Mouse (Mus musculus) forebrain, postnatal 0 days (tissue): ENCODE measurements around the gene Rps3. TPM values are rescaled to one million over a fixed set of nuclear protein-coding genes. Genes with fewer than 3 reads are reported as not detected.
A peak's percentile ranks its signal among the peaks of the same experiment; 100 is the strongest.

Source experiments
- ATAC-seq: fragments of 200-750 bp; cut with Nextera tagmentation; 2 replicates; pipeline ENCODE4 v1.8.0; 2017; ENCODE audit warnings: mild to moderate bottlenecking, moderate library complexity
- DNase-seq: peaks from one replicate; pipeline ENCODE4 v3.0.0-alpha.2; 2015
- H3K27ac ChIP-seq: fragments of 300-500 bp; sonication (generic); 2 replicates; pipeline ENCODE4 v1.5.1; 2014; ENCODE audit warnings: low read depth, mild to moderate bottlenecking, antibody characterized with exemption, low read length, moderate library complexity, mixed read lengths
- H3K27me3 ChIP-seq: fragments of 300-500 bp; sonication (generic); 2 replicates; pipeline ENCODE4 v1.6.1; 2014; ENCODE audit warnings: mild to moderate bottlenecking, low read length, mixed read lengths; ENCODE audit not compliant: insufficient read depth
- H3K36me3 ChIP-seq: fragments of 300-500 bp; sonication (generic); 2 replicates; pipeline ENCODE4 v1.6.1; 2014; ENCODE audit warnings: mild to moderate bottlenecking, moderate library complexity; ENCODE audit not compliant: insufficient read depth
- H3K4me1 ChIP-seq: fragments of 300-500 bp; sonication (generic); 2 replicates; pipeline ENCODE4 v1.6.1; 2014; ENCODE audit warnings: antibody characterized with exemption; ENCODE audit not compliant: insufficient read depth
- H3K4me2 ChIP-seq: fragments of 300-500 bp; sonication (generic); 2 replicates; pipeline ENCODE4 v1.6.1; 2014; ENCODE audit warnings: low read depth, mild to moderate bottlenecking, moderate library complexity
- H3K4me3 ChIP-seq: fragments of 300-500 bp; sonication (generic); 2 replicates; pipeline ENCODE4 v1.5.1; 2014; ENCODE audit warnings: low read depth, low read length, mixed read lengths
- H3K9ac ChIP-seq: fragments of 300-500 bp; sonication (generic); 2 replicates; pipeline ENCODE4 v1.6.1; 2014; ENCODE audit warnings: mild to moderate bottlenecking
- H3K9me3 ChIP-seq: fragments of 300-500 bp; sonication (generic); 2 replicates; pipeline ENCODE4 v1.6.1; 2016; ENCODE audit warnings: low read length
- CTCF ChIP-seq: sonication (generic); IDR thresholded peaks from 2 replicates; pipeline ENCODE4 v1.5.1; 2016; ENCODE audit warnings: antibody characterized with exemption, control low read depth, low read depth
- WGBS: fragments of 180-500 bp; shearing (Covaris S2); extraction: QIAGEN DNeasy Blood & Tissue Kit; methylation state at CpG from one replicate; pipeline ENCODE4 v1.1.7; 2014; 5-methylcytosine and 5-hydroxymethylcytosine counted together
- polyA plus RNA-seq: library from polyadenylated mRNA; unstranded; fragments of >200 nt; fragmentation: Nextera tagmentation; extraction: Ambion mirVana; gene quantifications from 2 replicates; pipeline ENCODE4 v1.2.1, GENCODE M21; 2015
- total RNA-seq: library from RNA; depleted of rRNA; stranded (reverse); fragments of >200 nt; gene quantifications from 2 replicates; pipeline ENCODE4 v1.2.3, GENCODE M21; 2014

The Rps3 gene
- total and polyA plus RNA-seq, 2 experiments from 2014 or later = 543 to 1,114 TPM

- 3% methylated on average over 115 of the region's 145 CpGs for WGBS
- ATAC-seq (peak; percentile 89), DNase-seq (peak; percentile 92)
- peak overlapping the region; percentile 81 for H3K4me2 ChIP-seq
- peaks cover 21% of the 10 kb centered on the region for H3K4me1 ChIP-seq
- TF ChIP-seq CTCF = peak; percentile 74
- H3K27me3 ChIP-seq = no peaks in the 10 kb centered on the region
- H3K4me3 ChIP-seq = peak overlapping the region; percentile 56
- H3K9me3 ChIP-seq = no peaks in the 10 kb centered on the region
- peaks cover 16% of the 10 kb centered on the region for H3K36me3 ChIP-seq
- peak overlapping the region; percentile 71 for H3K9ac ChIP-seq
- H3K27ac ChIP-seq = peak overlapping the region; percentile 95
Measured at GRCm38 (mm10) chr7:99468283-99469132, 15.0 kb downstream of the Rps3 start.

- H3K27ac ChIP-seq = peak overlapping the region; percentile 95
- H3K4me2 ChIP-seq = peak overlapping the region; percentile 81
- ATAC-seq (no peak), DNase-seq (peak; percentile 74)
- peak overlapping the region; percentile 71 for H3K9ac ChIP-seq
- 19% methylated on average over 11 of the region's 11 CpGs for WGBS
- H3K4me1 ChIP-seq = peaks cover 21% of the 10 kb centered on the region
- no peak for TF ChIP-seq CTCF
- no peaks in the 10 kb centered on the region for H3K9me3 ChIP-seq
- peaks cover 14% of the 10 kb centered on the region; the same call in 1 of the 2 replicates for H3K36me3 ChIP-seq
- peak overlapping the region; percentile 56 for H3K4me3 ChIP-seq
- no peaks in the 10 kb centered on the region for H3K27me3 ChIP-seq
Measured at GRCm38 (mm10) chr7:99467916-99468282, 15.6 kb downstream of the Rps3 start.

- Histone ChIP-seq H3K9me3 (no peaks in the 10 kb centered on the region), H3K27me3 (no peaks in the 10 kb centered on the region), H3K27ac (peak within 1 kb of the TSS; percentile 79), H3K4me2 (peak within 1 kb of the TSS; percentile 41), H3K9ac (peak within 1 kb of the TSS; percentile 40), H3K4me1 (peaks cover 21% of the 10 kb centered on the region), H3K4me3 (no peak within 1 kb of the TSS), H3K36me3 (0 out of 2 replicates have a peak, but pooled peaks cover 6% of the 10 kb centered on the region)
- DNase-seq (peak; percentile 75), ATAC-seq (0 out of 2 replicates have a peak, but pooled peaks have one; percentile 8)
- TF ChIP-seq CTCF = no peak
- 13% methylated on average over 8 of the region's 8 CpGs for WGBS
Measured at GRCm38 (mm10) chr7:99465811-99466210, 17.7 kb downstream of the Rps3 start, which contains the start of gene Klhl35. TSS of gene Klhl35 (plus strand) at chr7:99466004.

- Histone ChIP-seq H3K27ac (no peak overlapping the region), H3K36me3 (peaks cover 24% of the 10 kb centered on the region), H3K4me2 (no peak overlapping the region), H3K27me3 (no peaks in the 10 kb centered on the region), H3K9ac (no peak overlapping the region), H3K4me1 (peaks cover 21% of the 10 kb centered on the region), H3K9me3 (no peaks in the 10 kb centered on the region), H3K4me3 (no peak overlapping the region)
- WGBS = 75% methylated on average over 2 of the region's 2 CpGs
- DNase-seq = no peak
- no peak for ATAC-seq
- TF ChIP-seq CTCF = no peak
Measured at GRCm38 (mm10) chr7:99463120-99463519, 20.4 kb downstream of the Rps3 start.

- Histone ChIP-seq H3K4me1 (peaks cover 1% of the 10 kb centered on the region; the same call in 1 of the 2 replicates), H3K27me3 (no peaks in the 10 kb centered on the region), H3K4me2 (no peak overlapping the region), H3K36me3 (peaks cover 28% of the 10 kb centered on the region), H3K9ac (no peak overlapping the region), H3K4me3 (no peak overlapping the region), H3K9me3 (no peaks in the 10 kb centered on the region), H3K27ac (no peak overlapping the region)
- no peak for DNase-seq
- no peak for ATAC-seq
- WGBS = 86% methylated on average over 15 of the region's 15 CpGs
- no peak for TF ChIP-seq CTCF
Measured at GRCm38 (mm10) chr7:99459888-99460652, 23.5 kb downstream of the Rps3 start.

- Histone ChIP-seq H3K9ac (no peak overlapping the region), H3K9me3 (no peaks in the 10 kb centered on the region), H3K4me1 (no peaks in the 10 kb centered on the region), H3K4me3 (no peak overlapping the region), H3K27me3 (no peaks in the 10 kb centered on the region), H3K36me3 (peaks cover 31% of the 10 kb centered on the region), H3K27ac (no peak overlapping the region), H3K4me2 (no peak overlapping the region)
- no peak for DNase-seq
- TF ChIP-seq CTCF = no peak
- ATAC-seq = no peak
- WGBS = 92% methylated on average over 8 of the region's 8 CpGs
Measured at GRCm38 (mm10) chr7:99458849-99459248, 24.7 kb downstream of the Rps3 start.
